Mouse (Mus musculus) spleen, adult 18-20 months (tissue): ENCODE measurements around the gene Mlxip.

Experiments used
- DNase-seq, 2 experiments: peaks; one replicate each; pipeline ENCODE4 v3.0.0; 2022; ENCODE audit warnings: mixed read lengths in 2 of 2

The Mlxip gene

DNA sequence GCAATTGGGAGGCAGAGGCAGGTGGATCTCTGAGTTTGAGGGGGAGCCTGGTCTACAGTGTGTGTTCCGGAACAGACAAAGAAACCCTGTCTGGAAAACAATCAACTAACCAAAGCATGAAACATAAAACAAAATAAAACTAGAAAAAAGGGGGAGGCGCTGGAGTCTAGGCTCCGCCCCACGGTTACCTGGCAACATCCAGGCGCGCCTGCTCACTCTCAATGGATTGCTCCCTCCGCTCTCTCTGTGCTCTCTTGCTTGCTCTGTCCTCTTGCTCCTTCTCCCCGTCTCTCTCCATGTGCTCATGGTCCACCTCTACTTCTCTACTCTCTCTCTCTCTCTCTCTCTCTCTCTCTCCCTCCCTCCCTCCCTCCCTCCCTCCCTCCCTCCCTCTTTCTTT lies 11.9 kb upstream of the Mlxip start:
- no peak for DNase-seq

- DNase-seq, result no peak
Measured at GRCm38 (mm10) chr5:123388452-123388851, 6.1 kb upstream of the Mlxip start.

DNA sequence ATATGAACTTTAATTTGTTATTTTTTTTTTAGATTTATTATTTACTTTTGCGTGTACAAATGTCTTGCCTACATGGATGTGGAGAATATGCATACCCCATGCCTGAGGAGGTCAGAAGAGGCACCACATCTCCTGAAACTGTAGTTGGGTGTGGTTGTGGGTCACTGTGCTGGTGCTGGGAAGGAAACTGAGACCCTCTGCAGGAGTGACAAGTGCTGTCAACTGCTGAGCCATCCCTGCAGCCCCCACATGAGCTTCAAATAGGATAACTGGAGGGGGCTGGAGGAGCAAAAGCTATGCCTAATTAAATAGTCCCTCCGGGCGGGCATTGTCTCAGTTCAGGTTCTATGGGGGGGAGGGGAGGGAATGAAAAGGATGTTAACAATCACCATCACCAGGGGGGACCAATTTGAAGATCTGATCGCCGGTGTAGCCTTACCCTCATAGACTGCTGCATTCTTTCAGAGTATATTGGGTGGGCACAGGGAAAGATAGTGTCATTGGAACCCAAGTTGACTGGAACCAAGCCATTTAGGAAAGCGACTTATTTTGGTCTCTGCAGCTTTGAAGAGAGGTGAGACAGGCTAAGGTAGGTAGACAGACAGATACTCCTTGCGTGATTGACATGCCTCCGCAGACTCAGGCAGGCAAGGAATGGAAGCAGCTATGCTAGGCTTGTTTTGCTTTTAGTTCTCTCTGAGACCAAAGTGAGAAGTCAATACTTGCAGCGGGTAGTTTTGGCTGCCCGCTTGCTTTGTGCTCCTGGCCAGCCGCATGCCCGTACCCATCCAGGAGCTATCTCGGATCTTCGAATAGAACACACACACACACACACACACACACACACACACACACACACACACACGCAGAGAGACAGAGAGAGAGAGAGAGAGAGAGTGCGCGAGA lies 3.8 kb upstream of the Mlxip start:
- no peak for DNase-seq

DNA sequence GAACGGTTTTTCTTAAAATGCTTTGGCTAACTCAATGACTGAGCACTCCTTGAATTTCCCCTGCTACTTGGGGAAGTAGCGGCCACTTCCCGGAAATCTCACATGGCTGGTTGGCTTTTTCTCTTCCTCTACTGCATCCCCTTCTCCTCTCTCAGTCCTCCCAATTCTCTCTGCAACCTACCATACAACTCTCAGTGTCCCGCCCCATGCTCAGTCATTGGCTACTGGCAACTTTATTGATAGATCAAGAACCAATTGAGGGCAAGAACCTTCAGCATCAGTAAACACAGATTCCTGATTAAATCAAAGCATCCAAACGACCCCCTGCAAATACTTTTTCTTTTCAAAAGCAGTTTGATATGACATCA lies 3.2 kb upstream of the Mlxip start:
- DNase-seq, result peak in 1 of 2 experiments; percentile 48

- no peak for DNase-seq
Measured at GRCm38 (mm10) chr5:123393786-123394302, 754 bp upstream of the Mlxip start.

DNA sequence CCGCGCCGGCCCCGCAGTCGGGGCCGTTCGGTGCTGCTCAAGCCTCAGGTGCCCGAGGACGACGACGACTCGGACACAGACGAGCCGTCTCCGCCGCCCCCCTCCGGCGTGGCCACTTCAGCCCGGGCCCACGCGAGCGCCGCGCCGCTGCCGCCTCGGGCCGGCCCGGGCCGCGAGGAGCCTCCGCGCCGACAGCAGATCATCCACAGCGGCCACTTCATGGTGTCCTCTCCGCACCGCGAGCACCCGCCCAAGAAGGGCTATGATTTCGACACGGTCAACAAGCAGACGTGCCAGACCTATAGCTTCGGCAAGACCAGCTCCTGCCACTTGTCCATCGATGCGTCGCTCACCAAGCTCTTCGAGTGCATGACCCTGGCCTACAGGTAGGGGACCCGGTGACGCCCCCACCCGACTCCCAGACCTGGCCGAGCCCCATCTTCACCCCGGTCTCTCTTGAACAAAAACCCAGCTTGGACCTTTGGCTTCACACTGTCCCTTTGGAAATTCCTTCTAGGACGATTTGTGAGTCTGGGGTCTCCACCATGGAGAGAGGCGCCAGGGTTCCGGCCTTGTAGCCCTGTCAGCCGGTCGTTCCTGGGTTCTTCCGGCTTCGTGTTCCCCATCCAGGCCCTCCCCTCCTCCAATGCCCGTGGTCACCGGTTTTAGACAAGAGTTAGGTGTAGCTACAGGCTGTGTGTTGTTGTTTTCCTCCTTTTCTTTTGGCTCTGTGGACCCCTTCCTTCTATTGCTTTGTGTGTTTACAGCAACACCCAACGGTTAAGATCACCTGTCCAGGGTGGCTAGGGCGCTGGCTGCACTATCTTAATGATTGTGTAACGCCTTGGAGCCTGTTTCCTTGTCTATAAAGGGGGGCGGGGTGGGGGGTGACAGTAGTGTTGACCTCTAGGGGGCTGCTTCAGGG lies 621 bp downstream of the Mlxip start:
- peak in 1 of 2 experiments; percentile 37 for DNase-seq

- no peak for DNase-seq
Measured at GRCm38 (mm10) chr5:123396901-123397464, 2.4 kb downstream of the Mlxip start.

GRCm38 (mm10) chr5:123397786-123398185 lies 3.2 kb downstream of the Mlxip start:
- DNase-seq, result peak; percentile 51 to 54

GRCm38 (mm10) chr5:123398856-123399498 lies 4.4 kb downstream of the Mlxip start:
- DNase-seq, result no peak

DNA sequence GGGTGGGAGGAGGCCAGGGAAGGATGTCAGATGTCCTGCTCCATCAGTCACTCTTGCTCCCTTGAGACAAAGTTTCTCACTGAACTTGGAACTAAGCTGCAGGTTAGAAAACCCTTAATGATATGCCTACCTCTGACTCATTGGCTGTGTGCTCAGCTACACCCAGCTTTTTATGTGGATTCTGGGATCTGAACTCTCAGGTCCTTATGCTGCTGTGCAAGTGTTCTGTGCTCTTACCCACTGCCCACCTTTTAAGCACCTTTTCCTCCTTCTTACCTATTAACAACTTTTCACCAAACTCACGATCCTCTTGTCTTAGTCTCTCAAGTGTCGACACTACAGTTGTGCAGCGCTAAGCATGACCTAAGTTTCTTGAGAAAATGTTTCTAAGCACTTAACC lies 9.9 kb downstream of the Mlxip start:
- DNase-seq, result no peak

DNA sequence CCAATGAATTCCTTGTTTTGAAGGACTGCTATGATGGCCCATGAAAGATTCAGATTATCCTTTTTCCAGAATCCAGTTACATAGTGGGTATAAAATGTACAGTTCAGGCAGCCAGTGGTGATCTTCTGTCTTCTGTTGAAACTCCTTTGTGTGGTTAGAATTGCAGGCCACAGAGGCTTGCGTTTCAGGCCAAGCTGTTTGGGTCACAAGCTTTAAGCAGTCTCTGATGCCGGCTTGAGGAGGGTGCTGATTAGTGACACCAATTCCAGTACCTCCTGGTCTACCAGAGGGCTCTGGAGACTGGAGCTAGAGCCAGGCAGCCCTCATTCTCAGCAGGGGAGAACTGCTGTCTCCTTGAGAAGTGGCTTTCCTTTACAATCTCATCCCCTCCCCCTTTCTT lies 12.4 kb downstream of the Mlxip start:
- DNase-seq, result no peak

DNA sequence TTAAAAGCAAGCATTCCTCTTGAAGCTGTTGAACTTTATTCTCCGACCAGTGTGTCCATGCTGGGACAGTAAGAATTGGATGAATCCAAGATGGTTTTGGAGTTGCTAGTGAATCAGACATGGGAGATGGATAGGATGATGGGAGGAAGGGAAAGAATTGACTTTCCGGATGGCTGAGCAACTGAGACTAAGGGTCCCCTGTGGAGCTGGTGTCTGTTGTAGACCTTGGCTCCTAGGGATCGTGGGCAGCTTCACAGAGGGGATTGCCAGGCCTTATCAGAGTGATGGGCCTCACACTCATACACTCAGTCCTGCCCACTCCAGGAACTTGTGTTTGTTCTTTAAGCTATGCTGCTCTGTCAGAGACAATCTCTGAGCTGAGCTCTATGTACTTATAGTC lies 13.6 kb downstream of the Mlxip start:
- no peak for DNase-seq

GRCm38 (mm10) chr5:123412193-123412592 lies 17.6 kb downstream of the Mlxip start:
- no peak for DNase-seq

- DNase-seq, result no peak
Measured at GRCm38 (mm10) chr5:123413866-123414363, 19.3 kb downstream of the Mlxip start.

DNA sequence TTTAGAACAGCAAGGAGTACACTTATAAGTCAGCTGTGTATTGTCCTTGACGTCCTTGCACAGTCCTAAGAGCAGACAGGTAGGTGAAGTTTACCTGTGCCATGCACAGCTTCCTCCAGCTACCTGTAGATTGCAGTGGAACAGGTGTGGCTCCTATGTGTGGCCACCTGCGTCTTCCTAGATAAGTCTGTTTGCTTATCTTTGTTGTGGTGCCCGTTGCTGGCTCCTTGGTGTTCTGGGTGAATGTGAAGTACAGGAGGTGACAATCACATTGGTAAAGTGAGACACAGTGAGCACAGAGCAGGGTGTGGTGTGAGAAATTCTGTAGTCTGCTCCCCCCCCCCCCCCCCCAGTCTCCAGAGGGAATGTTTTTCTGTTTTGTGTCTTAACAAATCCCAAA lies 21.6 kb downstream of the Mlxip start:
- no peak for DNase-seq

GRCm38 (mm10) chr5:123416566-123417518 lies 22.2 kb downstream of the Mlxip start:
- DNase-seq, result no peak

GRCm38 (mm10) chr5:123423885-123424284 lies 29.3 kb downstream of the Mlxip start:
- DNase-seq, result no peak

DNA sequence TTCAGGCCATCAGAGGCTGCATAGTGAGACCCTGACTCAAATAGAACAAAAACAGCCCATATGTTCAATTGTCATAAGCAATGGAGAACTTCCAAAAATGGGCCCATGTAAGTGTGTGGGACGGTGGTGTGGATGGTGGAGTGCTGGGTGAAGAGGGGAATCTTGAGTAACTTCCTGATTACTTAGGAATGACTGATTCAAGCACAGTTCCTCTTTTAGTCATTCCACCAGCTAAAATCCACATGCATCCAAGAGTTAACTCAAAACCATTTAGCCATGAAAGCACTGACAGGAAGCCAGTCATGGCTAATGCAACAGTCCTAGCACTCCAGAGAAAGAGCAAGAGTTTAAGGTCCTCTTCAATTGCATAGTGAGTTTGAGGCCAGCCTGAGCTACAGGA lies 33.0 kb downstream of the Mlxip start:
- no peak for DNase-seq

DNA sequence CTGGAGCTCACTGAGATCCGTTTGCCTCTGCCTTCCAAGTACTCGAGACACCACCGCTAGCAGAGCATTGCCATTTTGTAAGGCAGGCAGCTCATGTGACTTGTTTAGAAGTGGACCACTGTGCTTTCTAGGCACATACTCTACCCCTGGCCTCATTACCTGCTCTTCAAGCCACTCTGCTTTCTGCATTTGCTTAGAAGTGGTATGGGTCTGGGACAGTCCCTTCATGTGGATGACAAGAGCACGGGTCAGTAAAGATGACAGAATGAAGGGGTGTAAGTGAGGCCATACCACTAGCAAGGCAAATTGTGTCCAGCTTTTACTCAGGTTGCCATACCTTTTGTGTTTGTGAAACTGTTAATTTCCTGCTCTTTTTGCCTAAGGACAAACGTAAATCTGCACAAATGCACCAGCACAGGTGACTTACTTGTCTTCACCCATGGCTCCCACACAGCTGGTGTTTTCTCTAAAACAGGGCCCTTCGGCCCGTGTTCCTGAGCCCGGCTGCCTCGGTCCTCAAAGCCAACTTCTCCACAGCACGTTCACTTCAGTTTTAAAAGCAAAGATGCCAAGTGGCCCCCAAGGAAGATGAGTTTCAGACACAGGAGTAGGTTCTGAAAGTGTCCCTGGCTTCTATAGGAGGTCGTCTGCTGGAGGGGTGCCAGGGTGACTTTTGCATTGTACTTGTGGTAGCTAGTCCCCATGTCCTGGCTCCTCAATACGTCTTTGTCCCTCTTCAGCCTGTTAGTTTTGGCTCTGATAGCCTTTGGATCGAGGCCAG lies 37.1 kb downstream of the Mlxip start:
- DNase-seq, result no peak

DNA sequence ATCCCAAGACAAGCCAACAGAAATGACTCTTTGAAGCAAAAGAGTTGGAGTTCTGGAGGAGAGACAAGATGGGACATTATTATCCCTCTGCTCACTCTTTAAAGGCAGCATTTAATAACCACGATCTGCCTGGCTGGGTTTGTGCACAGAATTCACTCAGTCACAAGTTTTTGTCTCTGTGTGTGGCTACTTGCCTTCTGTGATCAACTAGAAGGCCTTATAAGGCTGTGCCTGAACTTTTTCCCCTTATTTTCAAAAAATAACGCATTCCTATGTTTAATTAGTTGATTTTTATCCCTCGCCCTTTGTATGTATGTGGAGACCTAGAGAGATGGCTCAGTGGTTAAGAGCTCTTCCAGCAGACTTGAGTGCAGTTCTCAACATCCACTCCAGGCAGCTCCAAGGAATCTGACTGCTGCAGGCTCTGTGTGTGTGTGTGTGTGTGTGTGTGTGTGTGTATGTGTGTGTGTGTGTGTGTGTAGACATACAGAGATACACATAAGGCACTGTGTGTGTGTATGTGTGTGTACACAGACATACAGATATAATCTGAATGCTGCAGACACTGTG lies 37.8 kb downstream of the Mlxip start:
- no peak for DNase-seq
